In genomic region chr17:30507636-30508576, GRCm38 (mm10) we compare ENCODE assay signal across 18 mouse cellular contexts.
DNase-seq lines count a peak whose midpoint lies in the region; ATAC-seq and TF ChIP-seq lines count a peak whose summit lies in the region.
"Had no signal": no experiment of that assay in that cellular context is flagged by ENCODE, and none has a peak within 500 bp of the region (broad histone marks: within the 10 kb centered on the region; RNA-seq: fewer than 3 reads in every experiment).

No protein-coding gene starts in this region.

- H3K36me3 ChIP-seq in hindbrain, embryonic 13.5 days: peaks cover 4% of the 10 kb centered on the region; the same call in 1 of the 2 replicates
- H3K36me3 ChIP-seq in hindbrain, embryonic 14.5 days (replicated peaks; ENCODE audit: control insufficient read depth, insufficient read depth): peaks cover 3% of the 10 kb centered on the region; the same call in 1 of the 2 replicates
- 0 out of 2 replicates have a peak, but pooled peaks cover 6% of the 10 kb centered on the region for H3K36me3 ChIP-seq in midbrain, embryonic 10.5 days
- H3K36me3 ChIP-seq in midbrain, embryonic 15.5 days (replicated peaks): no peaks in the 10 kb centered on the region
- H3K36me3 ChIP-seq in midbrain, postnatal 0 days (ENCODE audit: insufficient read depth, low read length): no peaks in the 10 kb centered on the region

- no peak for ATAC-seq in hindbrain, embryonic 13.5 days (ENCODE audit: low FRiP score)
- ATAC-seq in hindbrain, embryonic 14.5 days (ENCODE audit: low FRiP score): no peak
- ATAC-seq in midbrain, embryonic 15.5 days (replicated peaks): no peak
- no peak for ATAC-seq in midbrain, postnatal 0 days (ENCODE audit: low FRiP score)
- ATAC-seq: activated CD4-positive, CD25-positive, alpha-beta regulatory T cell, adult 4 months; CD4-positive, CD25-positive, alpha-beta regulatory T cell, adult 4 months had no signal

- H3K9ac ChIP-seq in hindbrain, embryonic 13.5 days: no peak overlapping the region
- no peak overlapping the region for H3K9ac ChIP-seq in hindbrain, embryonic 14.5 days
- H3K9ac ChIP-seq in midbrain, embryonic 15.5 days: no peak overlapping the region
- no peak overlapping the region for H3K9ac ChIP-seq in midbrain, postnatal 0 days (replicated peaks; ENCODE audit: low read length, poor library complexity, severe bottlenecking)
- H3K9ac ChIP-seq: limb, embryonic 13.5 days had no signal

- H3K27ac ChIP-seq in hindbrain, embryonic 13.5 days: peak overlapping the region; percentile 15; the same call in 1 of the 2 replicates
- no peak overlapping the region for H3K27ac ChIP-seq in hindbrain, embryonic 14.5 days
- H3K27ac ChIP-seq in midbrain, embryonic 10.5 days (replicated peaks): peak overlapping the region; percentile 74
- no peak overlapping the region for H3K27ac ChIP-seq in midbrain, embryonic 15.5 days
- no peak overlapping the region for H3K27ac ChIP-seq in midbrain, postnatal 0 days (ENCODE audit: low read depth, low read length)
- H3K27ac ChIP-seq: embryonic facial prominence, embryonic 10.5 days; limb, embryonic 13.5 days had no signal

- no peaks in the 10 kb centered on the region for H3K9me3 ChIP-seq in hindbrain, embryonic 13.5 days
- no peaks in the 10 kb centered on the region for H3K9me3 ChIP-seq in hindbrain, embryonic 14.5 days (ENCODE audit: control insufficient read depth, low read length)
- no peaks in the 10 kb centered on the region for H3K9me3 ChIP-seq in midbrain, embryonic 10.5 days (replicated peaks)
- H3K9me3 ChIP-seq in midbrain, embryonic 15.5 days: no peaks in the 10 kb centered on the region
- no peaks in the 10 kb centered on the region for H3K9me3 ChIP-seq in midbrain, postnatal 0 days (ENCODE audit: low read length)
- H3K9me3 ChIP-seq: embryonic facial prominence, embryonic 10.5 days; limb, embryonic 13.5 days; megakaryocyte, embryonic 14.5 days had no signal

- peak; percentile 62 for TF ChIP-seq CTCF in midbrain, postnatal 0 days (IDR thresholded peaks at IDR 0.05)

- H3K4me1 ChIP-seq in hindbrain, embryonic 13.5 days (replicated peaks): peaks cover 27% of the 10 kb centered on the region
- H3K4me1 ChIP-seq in hindbrain, embryonic 14.5 days (replicated peaks; ENCODE audit: control insufficient read depth, insufficient read depth, low read length): peaks cover 9% of the 10 kb centered on the region
- peaks cover 35% of the 10 kb centered on the region for H3K4me1 ChIP-seq in midbrain, embryonic 10.5 days
- peaks cover 19% of the 10 kb centered on the region for H3K4me1 ChIP-seq in midbrain, embryonic 15.5 days
- peaks cover 9% of the 10 kb centered on the region; the same call in 1 of the 2 replicates for H3K4me1 ChIP-seq in midbrain, postnatal 0 days (ENCODE audit: insufficient read depth, low read length)

- WGBS in hindbrain, embryonic 13.5 days: 65% methylated on average over 9 of the region's 9 CpGs
- WGBS in hindbrain, embryonic 14.5 days: 61% methylated on average over 9 of the region's 9 CpGs
- 80% methylated on average over 9 of the region's 9 CpGs for WGBS in midbrain, embryonic 10.5 days
- 56% methylated on average over 9 of the region's 9 CpGs for WGBS in midbrain, embryonic 15.5 days
- 51% methylated on average over 9 of the region's 9 CpGs for WGBS in midbrain, postnatal 0 days

- H3K27me3 ChIP-seq in hindbrain, embryonic 13.5 days: no peaks in the 10 kb centered on the region
- no peaks in the 10 kb centered on the region for H3K27me3 ChIP-seq in hindbrain, embryonic 14.5 days (ENCODE audit: control insufficient read depth, insufficient read depth, low read length)
- H3K27me3 ChIP-seq in midbrain, embryonic 10.5 days (ENCODE audit: low read depth, poor library complexity, severe bottlenecking): no peaks in the 10 kb centered on the region
- no peaks in the 10 kb centered on the region for H3K27me3 ChIP-seq in midbrain, embryonic 15.5 days (replicated peaks)
- no peaks in the 10 kb centered on the region for H3K27me3 ChIP-seq in midbrain, postnatal 0 days (ENCODE audit: insufficient read depth, low read length)
- H3K27me3 ChIP-seq: limb, embryonic 13.5 days; megakaryocyte, embryonic 14.5 days had no signal

- no peak overlapping the region for H3K4me3 ChIP-seq in hindbrain, embryonic 13.5 days
- no peak overlapping the region for H3K4me3 ChIP-seq in hindbrain, embryonic 14.5 days (replicated peaks; ENCODE audit: low read length)
- H3K4me3 ChIP-seq in midbrain, embryonic 10.5 days: no peak overlapping the region
- no peak overlapping the region for H3K4me3 ChIP-seq in midbrain, embryonic 15.5 days
- no peak overlapping the region for H3K4me3 ChIP-seq in midbrain, postnatal 0 days (ENCODE audit: low read depth, low read length)
- H3K4me3 ChIP-seq: embryonic facial prominence, embryonic 10.5 days; erythroblast, embryonic 14.5 days; limb, embryonic 13.5 days; megakaryocyte, embryonic 14.5 days had no signal

- H3K4me2 ChIP-seq in hindbrain, embryonic 13.5 days: no peak overlapping the region
- no peak overlapping the region for H3K4me2 ChIP-seq in hindbrain, embryonic 14.5 days (replicated peaks)
- no peak overlapping the region for H3K4me2 ChIP-seq in midbrain, embryonic 15.5 days
- no peak overlapping the region for H3K4me2 ChIP-seq in midbrain, postnatal 0 days (ENCODE audit: low read depth, low read length, poor library complexity, severe bottlenecking)
- H3K4me2 ChIP-seq: limb, embryonic 13.5 days had no signal

- DNase-seq in hindbrain, embryonic 14.5 days (ENCODE audit: low spot score): no peak
- DNase-seq in midbrain, embryonic 10.5 days (ENCODE audit: low spot score): no peak
- DNase-seq in NIH3T3 (ENCODE audit: low read depth): peak; percentile 29
- no peak for DNase-seq in midbrain, postnatal 0 days (ENCODE audit: low spot score)
- no peak for DNase-seq in spleen, postnatal 10 days (ENCODE audit: low spot score in 2 of 2)
- DNase-seq: cerebellum, adult 11-12 months; cerebellum, postnatal 36 days; heart, adult 18-20 months; right cerebral cortex, postnatal 25 days; thymus, adult 2 months had no signal

Comparison
In these comparisons a context has a peak if more than half of its experiments do, and no peak if none do; other contexts are left out.
1. H3K27ac ChIP-seq: peak in hindbrain, embryonic 13.5 days (single experiment) and midbrain, embryonic 10.5 days (single experiment); none in hindbrain, embryonic 14.5 days (single experiment), midbrain, embryonic 15.5 days (single experiment) and midbrain, postnatal 0 days (single experiment).